Mouse (Mus musculus) CH12.LX (cell line): ENCODE results near the gene Endod1. TPM values are rescaled to one million over a fixed set of nuclear protein-coding genes. Genes with fewer than 3 reads are reported as not detected.

ENCODE experiments used
- DNase-seq: peaks from one replicate; pipeline ENCODE4 v3.0.0-alpha.2; 2013; ENCODE audit errors: extremely low read depth
- H3K27ac ChIP-seq: 2 replicates; pipeline ENCODE4 v1.5.1; 2012; ENCODE audit warnings: low read depth, mild to moderate bottlenecking, control low read depth, moderate library complexity; ENCODE audit not compliant: insufficient read depth
- H3K27me3 ChIP-seq: replicated peaks from 2 replicates; pipeline ENCODE3; 2012; ENCODE audit warnings: inconsistent platforms
- H3K36me3 ChIP-seq, 2 experiments: replicated peaks in 1 of 2; 2 replicates each; pipeline versions ENCODE3 to v1.6.1; 2012; ENCODE audit warnings: inconsistent platforms in 1 of 2, low read length in 1 of 2, mild to moderate bottlenecking in 1 of 2, mixed read lengths in 1 of 2, moderate library complexity in 1 of 2; ENCODE audit not compliant: control insufficient read depth in 1 of 2, insufficient read depth in 1 of 2
- H3K4me1 ChIP-seq, 2 experiments: 2 replicates each; pipeline ENCODE4 v1.6.1; 2012; ENCODE audit warnings: inconsistent platforms in 1 of 2, moderate library complexity in 1 of 2; ENCODE audit not compliant: insufficient read depth in 2 of 2, control insufficient read depth in 1 of 2
- H3K4me2 ChIP-seq: 2 replicates; pipeline ENCODE4 v1.6.1; 2012; ENCODE audit warnings: low read depth, mild to moderate bottlenecking, control low read depth; ENCODE audit not compliant: poor library complexity, insufficient read depth, severe bottlenecking
- H3K4me3 ChIP-seq, 3 experiments: fragments of 150-350 bp in 1 of 3; sonication (generic) in 1 of 3; replicated peaks in 1 of 3; 2 replicates each; pipeline versions ENCODE3 to v1.5.1; 2011 to 2012; ENCODE audit warnings: low read depth in 2 of 3, low read length in 2 of 3, mild to moderate bottlenecking in 2 of 3, moderate library complexity in 2 of 3, control low read depth in 1 of 3, improper control_type of control experiment in 1 of 3, inconsistent platforms in 1 of 3, mixed read lengths in 1 of 3; ENCODE audit not compliant: poor library complexity in 1 of 3
- H3K79me2 ChIP-seq: replicated peaks from 2 replicates; pipeline ENCODE4 v1.6.1; 2012; ENCODE audit warnings: mild to moderate bottlenecking, moderate library complexity; ENCODE audit not compliant: control insufficient read depth, poor library complexity, insufficient read depth, severe bottlenecking; ENCODE audit errors: extremely low read depth
- H3K9ac ChIP-seq: 2 replicates; pipeline ENCODE4 v1.6.1; 2012; ENCODE audit warnings: low read depth, mild to moderate bottlenecking, control low read depth, moderate library complexity; ENCODE audit not compliant: insufficient read depth
- H3K9me3 ChIP-seq: replicated peaks from 2 replicates; pipeline ENCODE3; 2012; ENCODE audit warnings: low read length, inconsistent platforms, mixed read lengths
- BHLHE40 ChIP-seq: IDR thresholded peaks from 2 replicates; pipeline ENCODE4 v1.6.1; 2011; ENCODE audit warnings: mild to moderate bottlenecking, low read depth, low read length, improper control_type of control experiment
- CHD1 ChIP-seq: IDR thresholded peaks from 2 replicates; pipeline ENCODE4 v1.6.1; 2012; ENCODE audit warnings: low read depth, low read length, improper control_type of control experiment, inconsistent platforms
- E2F4 ChIP-seq: IDR thresholded peaks from 2 replicates; pipeline ENCODE4 v1.6.1; 2011; ENCODE audit warnings: low read depth, low read length, improper control_type of control experiment; ENCODE audit not compliant: insufficient replicate concordance
- EP300 ChIP-seq: IDR thresholded peaks from 2 replicates; pipeline ENCODE4 v1.6.1; 2011; ENCODE audit warnings: low read length, improper control_type of control experiment
- ETS1 ChIP-seq: conservative IDR thresholded peaks from 2 replicates; pipeline ENCODE4 v1.6.1; 2012; ENCODE audit warnings: low read depth, mild to moderate bottlenecking, inconsistent platforms, low read length, improper control_type of control experiment, moderate library complexity
- GABPA ChIP-seq: IDR thresholded peaks from 2 replicates; pipeline ENCODE4 v1.6.1; 2012; ENCODE audit warnings: low read depth, low read length, improper control_type of control experiment, inconsistent platforms; ENCODE audit not compliant: insufficient replicate concordance
- IRF4 ChIP-seq: IDR thresholded peaks from 2 replicates; pipeline ENCODE4 v1.6.1; 2014; ENCODE audit warnings: low read depth, mild to moderate bottlenecking, inconsistent platforms, low read length, improper control_type of control experiment
- JUN ChIP-seq: IDR thresholded peaks from 2 replicates; pipeline ENCODE4 v1.6.1; 2011; ENCODE audit warnings: low read depth, mild to moderate bottlenecking, low read length, improper control_type of control experiment, moderate library complexity; ENCODE audit not compliant: insufficient read depth
- KAT2A ChIP-seq: IDR thresholded peaks from 2 replicates; pipeline ENCODE4 v1.6.1; 2012; ENCODE audit warnings: low read length, improper control_type of control experiment, inconsistent platforms; ENCODE audit not compliant: insufficient replicate concordance
- MAX ChIP-seq: IDR thresholded peaks from 2 replicates; pipeline ENCODE4 v1.6.1; 2011; ENCODE audit warnings: low read length, improper control_type of control experiment
- MEF2A ChIP-seq: IDR thresholded peaks from 2 replicates; pipeline ENCODE4 v1.6.1; 2014; ENCODE audit warnings: low read depth, mild to moderate bottlenecking, inconsistent platforms, low read length, improper control_type of control experiment, borderline replicate concordance
- MYC ChIP-seq: IDR thresholded peaks from 2 replicates; pipeline ENCODE4 v1.6.1; 2011; ENCODE audit warnings: low read depth, mild to moderate bottlenecking, improper control_type of control experiment, low read length
- NRF1 ChIP-seq: IDR thresholded peaks from 2 replicates; pipeline ENCODE4 v1.6.1; 2014; ENCODE audit warnings: low read depth, mild to moderate bottlenecking, inconsistent platforms, low read length, improper control_type of control experiment, moderate library complexity
- PAX5 ChIP-seq: IDR thresholded peaks from 2 replicates; pipeline ENCODE4 v1.6.1; 2012; ENCODE audit warnings: low read length, inconsistent platforms, mixed read lengths
- POLR2A ChIP-seq: IDR thresholded peaks from 2 replicates; pipeline ENCODE4 v1.6.1; 2011; ENCODE audit warnings: low read depth, mild to moderate bottlenecking, improper control_type of control experiment, low read length
- POLR2AphosphoS2 ChIP-seq: IDR thresholded peaks from 2 replicates; pipeline ENCODE4 v1.6.1; 2011; ENCODE audit warnings: low read depth, low read length, improper control_type of control experiment
- RAD21 ChIP-seq: IDR thresholded peaks from 2 replicates; pipeline ENCODE4 v1.6.1; 2011; ENCODE audit warnings: low read depth, mild to moderate bottlenecking, low read length, improper control_type of control experiment, moderate library complexity
- USF1 ChIP-seq: IDR thresholded peaks from 2 replicates; pipeline ENCODE4 v1.6.1; 2014; ENCODE audit warnings: low read depth, mild to moderate bottlenecking, inconsistent platforms, low read length, improper control_type of control experiment
- USF2 ChIP-seq: conservative IDR thresholded peaks from 2 replicates; pipeline ENCODE4 v1.6.1; 2011; ENCODE audit warnings: low read depth, low read length, improper control_type of control experiment
- ZC3H11A ChIP-seq: IDR thresholded peaks from 2 replicates; pipeline ENCODE4 v1.6.1; 2012; ENCODE audit warnings: low read depth, mild to moderate bottlenecking, inconsistent platforms, low read length, improper control_type of control experiment
- ZMIZ1 ChIP-seq: IDR thresholded peaks from 2 replicates; pipeline ENCODE4 v1.6.1; 2012; ENCODE audit warnings: low read depth, mild to moderate bottlenecking, inconsistent platforms, low read length, improper control_type of control experiment
- dilution Hi-C: fragments of 300-500 bp; cut with MboI; formaldehyde crosslinking; loops from 2 replicates; pipeline ENCODE4 v1.14.3; 2020; ENCODE audit warnings: low sequenced_read_pairs; ENCODE audit not compliant: extremely low pct_unique_long_range_greater_than_20kb, extremely low pct_ligation_motif_present
- in situ Hi-C: fragments of 300-500 bp; cut with MboI; formaldehyde crosslinking; loops from 3 replicates; pipeline ENCODE4 v1.14.3; 2019; ENCODE audit warnings: low sequenced_read_pairs, low pct_ligation_motif_present, low pct_unique_long_range_greater_than_20kb, mixed read lengths
- polyA plus RNA-seq: library from polyadenylated mRNA; unstranded; fragments of >175 nt; gene quantifications from 2 replicates; pipeline ENCODE4 v1.2.1, GENCODE M21; 2012; ENCODE audit warnings: low read depth; ENCODE audit not compliant: insufficient read length
- total RNA-seq, 2 experiments: library from RNA; depleted of rRNA; stranded (reverse); fragments of 300-350 nt in 1 of 2; fragments of >200 nt in 1 of 2; gene quantifications; 2 replicates each; pipeline ENCODE4 v1.2.3; 2012 to 2014

Gene Endod1
- total and polyA plus RNA-seq, 3 experiments = 1.6 to 4.6 (median 3.0) TPM

DNA sequence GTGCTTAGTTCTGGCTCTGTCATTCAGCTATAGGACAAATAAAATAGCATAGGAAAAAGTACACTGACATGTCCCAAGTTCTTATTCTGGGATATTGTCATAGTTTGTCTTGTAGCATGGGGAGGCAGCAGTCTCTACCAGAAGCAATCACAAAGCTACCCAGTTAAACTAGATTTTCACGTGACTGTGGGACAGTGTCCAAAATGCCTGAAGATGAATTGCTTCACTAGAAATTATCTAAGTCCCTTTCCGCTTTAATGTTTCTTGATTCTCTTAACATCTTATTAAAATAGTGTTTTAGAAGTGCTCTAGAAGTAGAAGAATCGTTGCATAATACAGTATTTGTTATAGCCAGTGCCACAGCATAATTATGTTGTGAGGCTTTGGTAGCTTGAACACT, 67.3 kb downstream of the Endod1 start:
- Histone ChIP-seq H3K27ac (no peak overlapping the region), H3K27me3 (no peaks in the 10 kb centered on the region), H3K4me1 (no peaks in the 10 kb centered on the region), H3K4me3 (no peak overlapping the region), H3K36me3 (peaks cover 16 to 59% of the 10 kb centered on the region in 2 experiments), H3K79me2 (no peaks in the 10 kb centered on the region), H3K4me2 (no peak overlapping the region), H3K9ac (no peak overlapping the region), H3K9me3 (no peaks in the 10 kb centered on the region)
- DNase-seq = no peak
- dilution Hi-C loops = no loop called here
- in situ Hi-C loops = no loop called here
- TF ChIP-seq POLR2A = no peak
- no peak for TF ChIP-seq KAT2A
- no peak for TF ChIP-seq PAX5
- TF ChIP-seq E2F4 = no peak
- TF ChIP-seq NRF1 = no peak
- no peak for TF ChIP-seq MAX
- TF ChIP-seq IRF4 = no peak
- no peak for TF ChIP-seq MEF2A

DNA sequence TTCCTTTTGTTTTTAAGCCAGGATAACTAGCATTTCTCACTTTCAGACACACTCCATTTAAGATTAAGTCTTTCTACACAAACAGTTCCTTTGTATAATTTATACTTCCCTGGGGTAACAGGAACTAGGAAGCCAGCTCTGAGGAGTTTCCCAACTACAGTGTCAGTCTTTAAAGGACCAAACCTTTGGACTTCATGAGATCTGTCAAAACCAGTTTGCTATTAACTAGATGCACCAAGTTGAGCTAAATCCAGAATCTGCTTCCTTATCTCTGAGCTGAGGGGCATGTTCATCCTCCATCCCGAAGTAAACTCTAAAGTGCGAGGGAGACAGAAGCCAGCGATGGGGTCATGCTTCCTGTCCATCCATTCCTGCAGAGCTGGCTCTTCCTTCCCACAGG, 74.0 kb downstream of the Endod1 start:
- in situ Hi-C loops (no loop called here), dilution Hi-C loops (no loop called here)
- Histone ChIP-seq H3K9ac (no peak overlapping the region), H3K4me1 (peaks cover 0 to 2% of the 10 kb centered on the region in 2 experiments; a peak in 1 of 4 replicates), H3K27me3 (no peaks in the 10 kb centered on the region), H3K4me2 (no peak overlapping the region), H3K9me3 (no peaks in the 10 kb centered on the region), H3K27ac (no peak overlapping the region), H3K4me3 (no peak overlapping the region), H3K36me3 (peaks cover 10 to 35% of the 10 kb centered on the region in 2 experiments), H3K79me2 (no peaks in the 10 kb centered on the region)
- TF ChIP-seq CHD1 (no peak), POLR2AphosphoS2 (no peak), GABPA (no peak), MAX (no peak), ETS1 (no peak), USF1 (no peak), ZMIZ1 (no peak), RAD21 (no peak), ZC3H11A (no peak), MEF2A (no peak), USF2 (no peak), E2F4 (no peak), BHLHE40 (no peak), KAT2A (no peak), JUN (no peak), MYC (no peak), EP300 (no peak)
- DNase-seq = no peak
